Mouse (Mus musculus): ENCODE measurements around the gene Tulp1. TPM values are rescaled to one million over a fixed set of nuclear protein-coding genes. Genes with fewer than 3 reads are reported as not detected.

The Tulp1 gene
- polyA plus RNA-seq, 1 experiment = 0.12 TPM

GRCm38 (mm10) chr17:28404301-28404700 is 39.3 kb upstream of the Tulp1 start:
- H3K27ac ChIP-seq (ENCODE audit: control insufficient read depth, insufficient read depth, low read depth, low read length) = no peak overlapping the region
- no peaks in the 10 kb centered on the region for H3K4me1 ChIP-seq (ENCODE audit: control insufficient read depth, insufficient read depth, low read length)
- peaks cover 1% of the 10 kb centered on the region; the same call in 1 of the 2 replicates for H3K36me3 ChIP-seq (ENCODE audit: control insufficient read depth, insufficient read depth, low read length)
- H3K4me3 ChIP-seq (ENCODE audit: control insufficient read depth, low read depth, low read length) = no peak overlapping the region
- TF ChIP-seq CTCF (IDR thresholded peaks at IDR 0.05; ENCODE audit: control insufficient read depth, insufficient read depth, insufficient replicate concordance, low read depth, low read length) (no peak), POLR2A (IDR thresholded peaks at IDR 0.05; ENCODE audit: control insufficient read depth, low read depth, low read length) (no peak)
- no peaks in the 10 kb centered on the region for H3K27me3 ChIP-seq (ENCODE audit: control insufficient read depth, insufficient read depth, low read length)

GRCm38 (mm10) chr17:28394994-28395393 is 30.0 kb upstream of the Tulp1 start:
- Histone ChIP-seq H3K36me3 (ENCODE audit: control insufficient read depth, insufficient read depth, low read length) (no peaks in the 10 kb centered on the region), H3K4me1 (ENCODE audit: control insufficient read depth, insufficient read depth, low read length) (peaks cover 3% of the 10 kb centered on the region), H3K27me3 (ENCODE audit: control insufficient read depth, insufficient read depth, low read length) (no peaks in the 10 kb centered on the region), H3K4me3 (ENCODE audit: control insufficient read depth, low read depth, low read length) (no peak overlapping the region), H3K27ac (ENCODE audit: control insufficient read depth, insufficient read depth, low read depth, low read length) (no peak overlapping the region)
- TF ChIP-seq CTCF (IDR thresholded peaks at IDR 0.05; ENCODE audit: control insufficient read depth, insufficient read depth, insufficient replicate concordance, low read depth, low read length) (no peak), POLR2A (IDR thresholded peaks at IDR 0.05; ENCODE audit: control insufficient read depth, low read depth, low read length) (no peak)

DNA sequence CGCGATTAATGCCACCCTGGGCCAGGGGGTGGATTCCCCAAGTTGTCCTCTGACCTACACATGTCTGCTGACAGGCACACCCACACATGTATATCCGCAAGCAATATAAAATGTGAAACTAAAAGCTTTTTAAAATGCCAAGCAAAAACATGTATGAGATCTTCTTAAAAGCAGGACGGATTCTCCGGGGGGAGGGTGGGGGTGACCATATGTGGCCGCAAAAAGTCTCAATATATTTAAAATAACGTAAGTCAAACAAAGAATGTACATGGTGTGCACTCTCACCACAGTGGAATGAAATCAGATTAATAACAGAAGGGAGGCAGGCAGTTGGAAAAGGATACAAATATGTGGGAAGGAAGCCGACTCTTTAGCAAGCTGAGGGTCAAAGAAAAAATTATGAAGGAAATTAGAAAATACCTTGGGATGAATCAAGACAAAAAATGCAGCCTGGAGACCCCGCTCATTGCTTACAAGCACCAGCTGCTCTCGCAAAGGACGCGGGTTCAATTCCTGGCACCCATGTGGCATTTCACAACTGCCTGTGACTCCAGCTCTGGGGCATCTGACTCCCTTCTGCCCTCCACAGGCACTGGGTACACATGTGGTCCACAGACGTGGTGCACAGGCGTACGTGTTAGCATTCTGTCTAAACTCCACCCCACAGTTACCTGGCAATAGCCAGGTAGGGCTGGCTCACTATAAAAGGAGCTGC is 29.2 kb upstream of the Tulp1 start:
- Histone ChIP-seq H3K27ac (ENCODE audit: control insufficient read depth, insufficient read depth, low read depth, low read length) (no peak overlapping the region), H3K27me3 (ENCODE audit: control insufficient read depth, insufficient read depth, low read length) (no peaks in the 10 kb centered on the region), H3K4me1 (ENCODE audit: control insufficient read depth, insufficient read depth, low read length) (peaks cover 3% of the 10 kb centered on the region), H3K4me3 (ENCODE audit: control insufficient read depth, low read depth, low read length) (no peak overlapping the region), H3K36me3 (ENCODE audit: control insufficient read depth, insufficient read depth, low read length) (no peaks in the 10 kb centered on the region)
- TF ChIP-seq POLR2A (IDR thresholded peaks at IDR 0.05; ENCODE audit: control insufficient read depth, low read depth, low read length) (no peak), CTCF (IDR thresholded peaks at IDR 0.05; ENCODE audit: control insufficient read depth, insufficient read depth, insufficient replicate concordance, low read depth, low read length) (no peak)

- Histone ChIP-seq H3K4me3 (ENCODE audit: control insufficient read depth, low read depth, low read length) (peak overlapping the region; percentile 8), H3K36me3 (ENCODE audit: control insufficient read depth, insufficient read depth, low read length) (no peaks in the 10 kb centered on the region), H3K27me3 (ENCODE audit: control insufficient read depth, insufficient read depth, low read length) (no peaks in the 10 kb centered on the region), H3K4me1 (ENCODE audit: control insufficient read depth, insufficient read depth, low read length) (peaks cover 3% of the 10 kb centered on the region), H3K27ac (ENCODE audit: control insufficient read depth, insufficient read depth, low read depth, low read length) (no peak overlapping the region)
- TF ChIP-seq POLR2A (IDR thresholded peaks at IDR 0.05; ENCODE audit: control insufficient read depth, low read depth, low read length) = no peak
- TF ChIP-seq CTCF (IDR thresholded peaks at IDR 0.05; ENCODE audit: control insufficient read depth, insufficient read depth, insufficient replicate concordance, low read depth, low read length) = no peak
Measured at GRCm38 (mm10) chr17:28391568-28392432, 26.8 kb upstream of the Tulp1 start.

GRCm38 (mm10) chr17:28388534-28388933 is 23.5 kb upstream of the Tulp1 start:
- no peak overlapping the region for H3K27ac ChIP-seq (ENCODE audit: control insufficient read depth, insufficient read depth, low read depth, low read length)
- peaks cover 11% of the 10 kb centered on the region for H3K4me1 ChIP-seq (ENCODE audit: control insufficient read depth, insufficient read depth, low read length)
- H3K27me3 ChIP-seq (ENCODE audit: control insufficient read depth, insufficient read depth, low read length) = no peaks in the 10 kb centered on the region
- TF ChIP-seq CTCF (IDR thresholded peaks at IDR 0.05; ENCODE audit: control insufficient read depth, insufficient read depth, insufficient replicate concordance, low read depth, low read length) (no peak), POLR2A (IDR thresholded peaks at IDR 0.05; ENCODE audit: control insufficient read depth, low read depth, low read length) (no peak)
- no peaks in the 10 kb centered on the region for H3K36me3 ChIP-seq (ENCODE audit: control insufficient read depth, insufficient read depth, low read length)
- no peak overlapping the region for H3K4me3 ChIP-seq (ENCODE audit: control insufficient read depth, low read depth, low read length)

- Histone ChIP-seq H3K4me1 (ENCODE audit: control insufficient read depth, insufficient read depth, low read length) (peaks cover 8% of the 10 kb centered on the region), H3K4me3 (ENCODE audit: control insufficient read depth, low read depth, low read length) (peak overlapping the region; percentile 46), H3K27ac (ENCODE audit: control insufficient read depth, insufficient read depth, low read depth, low read length) (no peak overlapping the region), H3K27me3 (ENCODE audit: control insufficient read depth, insufficient read depth, low read length) (no peaks in the 10 kb centered on the region), H3K36me3 (ENCODE audit: control insufficient read depth, insufficient read depth, low read length) (no peaks in the 10 kb centered on the region)
- TF ChIP-seq POLR2A (IDR thresholded peaks at IDR 0.05; ENCODE audit: control insufficient read depth, low read depth, low read length) (peak; percentile 20; the same call in 1 of the 2 replicates), CTCF (IDR thresholded peaks at IDR 0.05; ENCODE audit: control insufficient read depth, insufficient read depth, insufficient replicate concordance, low read depth, low read length) (peak; percentile 97)
Measured at GRCm38 (mm10) chr17:28386150-28386905, 21.3 kb upstream of the Tulp1 start.
